Mouse (Mus musculus) ovary, postnatal 10 days (tissue): ENCODE results near the gene Ehd2.

ENCODE experiments used
- DNase-seq: peaks from one replicate; pipeline ENCODE4 v3.0.0; 2022; ENCODE audit warnings: low spot score

The Ehd2 gene

GRCm38 (mm10) chr7:15975451-15975850 is 8.1 kb upstream of the Ehd2 start:
- no peak for DNase-seq

- DNase-seq, result no peak
Observed at GRCm38 (mm10) chr7:15974712-15975111, 7.3 kb upstream of the Ehd2 start.

GRCm38 (mm10) chr7:15972247-15972646 is 4.9 kb upstream of the Ehd2 start:
- DNase-seq, result no peak

- DNase-seq, result no peak
Observed at GRCm38 (mm10) chr7:15969674-15970073, 2.3 kb upstream of the Ehd2 start.

GRCm38 (mm10) chr7:15968322-15968721 is 955 bp upstream of the Ehd2 start:
- DNase-seq, result no peak

- DNase-seq, result no peak
Observed at GRCm38 (mm10) chr7:15966489-15966888, 878 bp downstream of the Ehd2 start.

- DNase-seq, result no peak
Observed at GRCm38 (mm10) chr7:15963798-15964652, 3.3 kb downstream of the Ehd2 start.

- DNase-seq, result peak; percentile 79
Observed at GRCm38 (mm10) chr7:15962311-15963288, 4.8 kb downstream of the Ehd2 start.

GRCm38 (mm10) chr7:15961798-15962197 is 5.6 kb downstream of the Ehd2 start:
- no peak for DNase-seq

GRCm38 (mm10) chr7:15961239-15961638 is 6.1 kb downstream of the Ehd2 start:
- DNase-seq, result no peak

GRCm38 (mm10) chr7:15960691-15961090 is 6.7 kb downstream of the Ehd2 start:
- DNase-seq, result no peak

GRCm38 (mm10) chr7:15956143-15956542 is 11.2 kb downstream of the Ehd2 start:
- DNase-seq, result no peak

- no peak for DNase-seq
Observed at GRCm38 (mm10) chr7:15955509-15955908, 11.9 kb downstream of the Ehd2 start.

- DNase-seq, result no peak
Observed at GRCm38 (mm10) chr7:15954978-15955443, 12.4 kb downstream of the Ehd2 start.

- no peak for DNase-seq
Observed at GRCm38 (mm10) chr7:15954436-15954835, 12.9 kb downstream of the Ehd2 start.

- no peak for DNase-seq
Observed at GRCm38 (mm10) chr7:15953307-15954074, 13.9 kb downstream of the Ehd2 start.

GRCm38 (mm10) chr7:15952416-15952815 is 15.0 kb downstream of the Ehd2 start:
- DNase-seq, result no peak

- no peak for DNase-seq
Observed at GRCm38 (mm10) chr7:15950008-15950407, 17.4 kb downstream of the Ehd2 start.

- no peak for DNase-seq
Observed at GRCm38 (mm10) chr7:15949216-15949790, 18.1 kb downstream of the Ehd2 start.

- peak; percentile 58 for DNase-seq
Observed at GRCm38 (mm10) chr7:15948381-15948941, 18.9 kb downstream of the Ehd2 start.

- DNase-seq, result no peak
Observed at GRCm38 (mm10) chr7:15947653-15948260, 19.6 kb downstream of the Ehd2 start.
